Mouse (Mus musculus): Measurements from ENCODE around the gene Zfp575.

DNA sequence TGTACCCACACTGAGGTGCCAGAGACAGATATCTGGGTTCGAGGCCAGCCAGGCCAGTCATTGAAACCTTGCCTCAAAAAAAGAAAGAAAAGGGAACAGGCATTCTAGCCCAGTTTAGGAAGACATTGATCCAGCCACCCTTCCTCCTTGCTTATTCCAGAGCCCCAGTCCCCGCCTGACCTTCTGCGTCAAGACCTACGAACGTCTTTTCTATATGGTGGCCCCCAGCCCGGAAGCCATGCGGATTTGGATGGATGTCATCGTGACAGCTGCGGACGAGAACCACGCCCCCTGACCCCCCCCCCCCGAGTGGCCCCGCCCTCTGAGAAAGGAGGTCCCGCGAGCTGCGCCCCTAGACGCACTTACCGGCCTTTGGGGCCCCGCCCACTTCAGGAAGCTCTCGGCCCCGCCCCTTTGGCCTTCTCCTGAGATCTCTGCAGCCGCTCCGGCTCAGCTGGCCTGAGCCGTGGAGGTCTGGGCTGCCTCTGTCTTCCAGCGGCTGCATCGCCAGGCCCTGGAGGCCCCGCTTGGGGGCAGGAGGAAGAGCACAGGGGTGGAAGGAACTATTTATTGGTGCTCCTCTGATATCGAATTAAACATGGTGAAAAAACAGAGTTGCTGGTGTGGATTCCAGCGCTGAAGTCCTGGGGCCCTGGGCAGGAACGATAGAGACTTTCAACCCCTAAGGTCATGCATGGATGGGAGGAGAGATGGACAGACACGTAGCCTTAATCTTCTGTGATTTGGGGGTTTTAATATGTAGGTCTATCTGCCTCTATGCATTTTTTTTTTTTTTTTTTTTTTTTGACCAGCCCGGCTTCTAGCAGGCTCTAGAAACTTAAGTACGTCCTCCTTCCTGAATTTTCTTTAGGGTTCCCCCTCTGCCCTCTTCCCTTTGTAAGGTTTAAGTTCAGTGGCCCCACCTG, 41.5 kb upstream of the Zfp575 start:
- TF ChIP-seq POLR2A (IDR thresholded peaks at IDR 0.05; ENCODE audit: insufficient read depth, low read depth, low read length) = no peak
- no peak for TF ChIP-seq CTCF (IDR thresholded peaks at IDR 0.05; ENCODE audit: insufficient read depth, low read depth, low read length)

Measured in olfactory bulb, adult 2 months (tissue).